Mouse (Mus musculus) erythroid progenitor cell, adult 5-6 weeks (primary cell): Measurements from ENCODE around the gene Wrnip1. TPM values are rescaled to one million over a fixed set of nuclear protein-coding genes. Genes with fewer than 3 reads are reported as not detected.
A peak's percentile ranks its signal among the peaks of the same experiment; 100 is the strongest.

ENCODE experiments used
- ATAC-seq: replicated peaks from 2 replicates; pipeline ENCODE4 v1.8.0; 2016; ENCODE audit warnings: moderate number of reproducible peaks, mild to moderate bottlenecking, moderate TSS enrichment, inconsistent platforms; ENCODE audit not compliant: poor library complexity, low FRiP score, severe bottlenecking
- total RNA-seq, 2 experiments: library from RNA; stranded (forward) in 1 of 2; stranded (reverse) in 1 of 2; fragments of 150-400 nt in 1 of 2; fragments of 186-747, 209-891 nt in 1 of 2; gene quantifications; 2 replicates each; pipeline versions ENCODE4 v1.2.3 to v1.2.4; 2015 to 2017; ENCODE audit warnings: low replicate concordance in 2 of 2

Wrnip1 gene
- total RNA-seq, 2 experiments from 2014 or later, result 17.2 to 27.5 TPM

DNA sequence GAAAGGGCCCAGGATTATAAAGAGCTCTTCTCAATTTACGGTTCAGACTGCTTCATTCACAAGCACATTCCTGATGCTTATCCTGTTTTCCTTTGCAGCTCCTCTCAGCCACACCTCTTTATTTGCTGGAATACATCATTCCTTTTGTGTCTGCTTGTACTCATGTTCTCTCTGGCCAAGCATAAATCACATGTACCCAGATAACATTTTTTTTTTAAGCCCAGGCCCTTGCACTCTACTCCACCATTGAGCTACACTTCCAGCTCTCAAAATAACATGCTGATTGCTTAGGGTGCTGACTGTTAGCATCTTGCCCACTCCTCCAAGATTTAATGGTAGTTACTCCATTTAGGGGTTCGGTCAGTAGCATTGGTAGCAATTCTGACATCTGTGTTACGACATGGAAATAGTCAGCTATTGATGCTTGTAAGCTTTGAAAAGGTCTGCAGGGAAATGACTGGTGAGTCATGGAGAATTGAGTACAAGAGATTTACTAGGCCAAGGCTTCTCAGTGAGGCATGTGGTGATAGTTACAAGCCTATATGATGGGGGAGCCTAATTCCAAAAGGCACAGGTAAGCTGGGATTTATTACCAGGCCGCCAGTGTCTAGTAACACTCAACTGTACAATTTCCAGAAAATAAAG lies 2.0 kb downstream of the Wrnip1 start:
- ATAC-seq, result no peak

DNA sequence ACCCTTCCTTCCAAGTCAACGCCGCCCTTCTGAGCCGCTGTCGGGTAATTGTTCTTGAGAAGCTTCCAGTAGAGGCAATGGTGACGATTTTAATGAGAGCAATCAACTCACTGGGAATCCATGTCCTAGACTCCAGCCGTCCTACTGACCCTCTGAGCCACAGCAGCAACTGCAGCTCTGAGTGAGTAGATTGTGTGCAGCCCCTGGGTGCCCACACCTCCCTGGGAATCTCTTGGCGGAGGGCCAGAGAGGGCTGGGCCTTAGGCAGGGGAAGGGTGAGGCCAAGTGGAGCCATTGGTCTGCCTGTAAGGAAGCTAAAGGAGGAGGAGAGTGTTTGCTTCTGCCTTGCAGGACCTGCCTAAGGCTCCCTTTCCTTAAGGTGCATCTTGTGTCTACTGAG lies 5.0 kb downstream of the Wrnip1 start:
- ATAC-seq, result no peak

DNA sequence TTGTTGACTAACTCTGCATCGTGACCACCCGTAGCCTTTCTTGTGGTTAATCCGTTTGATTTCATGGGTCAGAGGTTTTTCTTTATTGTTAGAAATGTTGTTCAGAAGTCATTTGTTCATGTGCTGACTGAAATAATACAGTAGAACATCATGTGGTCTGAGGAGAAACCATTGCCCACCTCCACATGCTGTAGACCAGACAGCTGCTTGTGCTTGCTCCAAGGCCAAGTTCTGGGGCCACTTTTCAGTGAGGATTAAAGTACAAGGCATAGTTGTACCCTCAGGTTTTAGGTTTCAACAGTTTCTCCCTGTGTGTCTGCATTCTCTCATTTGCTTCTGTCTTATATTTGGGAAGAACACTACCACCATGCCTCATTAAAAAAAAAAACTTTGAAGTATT lies 5.8 kb downstream of the Wrnip1 start:
- no peak for ATAC-seq

DNA sequence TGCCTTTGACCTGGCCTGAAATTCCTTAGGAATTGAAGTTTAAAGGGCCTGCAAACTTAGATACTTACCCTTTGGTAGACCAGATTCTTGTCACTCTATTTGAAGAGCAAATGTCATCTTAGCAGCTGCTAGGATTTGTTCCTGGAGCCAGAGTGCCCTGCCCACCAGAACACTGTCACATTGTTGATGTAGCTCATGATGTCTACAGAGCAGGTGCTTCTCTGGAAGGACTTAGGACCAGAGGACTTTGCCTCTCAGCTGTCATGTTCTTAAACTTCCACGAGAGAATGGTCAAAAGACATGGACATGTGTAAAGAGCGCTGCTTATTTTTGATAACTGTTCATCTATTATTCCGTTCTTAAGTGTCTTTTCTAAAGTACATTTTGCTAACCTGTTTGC lies 17.4 kb downstream of the Wrnip1 start:
- no peak for ATAC-seq

DNA sequence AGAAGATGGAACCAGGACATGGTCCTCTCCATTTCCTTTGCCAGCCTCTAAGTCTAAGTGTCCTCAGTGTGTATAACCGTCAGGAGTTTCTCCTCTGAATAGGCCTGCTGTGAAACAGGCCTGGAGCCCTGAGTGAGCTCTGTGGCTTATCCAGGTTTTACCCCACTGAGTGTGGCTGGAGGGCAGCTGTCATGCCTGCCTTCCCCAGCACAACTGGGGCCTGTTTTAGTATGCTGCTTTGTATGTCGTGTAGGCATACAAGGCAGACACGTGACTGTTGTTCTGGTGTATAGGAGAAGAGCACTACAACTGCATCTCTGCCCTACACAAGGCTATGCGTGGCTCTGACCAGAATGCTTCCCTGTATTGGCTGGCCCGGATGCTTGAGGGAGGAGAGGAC lies 18.1 kb downstream of the Wrnip1 start:
- no peak for ATAC-seq

DNA sequence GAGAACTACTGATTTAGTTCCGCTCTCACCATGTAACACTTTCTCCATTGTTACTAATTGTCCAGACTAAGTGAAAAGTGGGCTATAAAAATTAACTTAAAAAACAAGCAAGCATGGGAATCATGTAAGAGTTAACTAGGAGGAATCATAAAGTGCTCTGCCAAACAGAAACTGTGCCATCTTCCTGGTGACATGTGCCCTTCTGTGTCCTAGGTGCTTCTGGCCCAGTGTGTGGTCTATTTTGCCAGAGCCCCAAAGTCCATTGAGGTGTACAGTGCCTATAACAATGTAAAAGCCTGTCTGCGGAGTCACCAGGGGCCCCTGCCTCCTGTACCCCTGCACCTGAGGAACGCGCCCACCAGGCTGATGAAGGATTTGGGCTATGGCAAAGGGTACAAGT lies 19.8 kb downstream of the Wrnip1 start:
- no peak for ATAC-seq

DNA sequence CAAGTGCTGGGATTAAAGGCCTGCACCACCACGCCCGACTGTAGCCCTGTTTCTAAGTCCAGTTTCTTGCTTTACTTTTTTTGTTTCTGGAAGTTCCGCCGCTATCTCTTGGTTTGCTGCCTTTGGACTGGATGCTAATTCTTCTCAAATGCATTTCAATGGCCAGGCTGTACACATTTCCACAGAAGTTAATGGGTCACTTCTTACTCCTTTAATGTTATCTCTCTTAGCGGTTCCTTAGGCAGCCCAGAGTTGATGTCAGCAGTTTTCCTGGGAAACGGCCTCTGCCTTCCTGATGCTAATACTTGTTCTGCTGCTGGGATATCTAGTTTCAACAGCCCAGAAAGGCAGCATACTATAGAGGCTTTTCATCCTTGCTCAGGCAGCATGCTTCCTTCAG lies 21.3 kb downstream of the Wrnip1 start:
- ATAC-seq, result no peak

DNA sequence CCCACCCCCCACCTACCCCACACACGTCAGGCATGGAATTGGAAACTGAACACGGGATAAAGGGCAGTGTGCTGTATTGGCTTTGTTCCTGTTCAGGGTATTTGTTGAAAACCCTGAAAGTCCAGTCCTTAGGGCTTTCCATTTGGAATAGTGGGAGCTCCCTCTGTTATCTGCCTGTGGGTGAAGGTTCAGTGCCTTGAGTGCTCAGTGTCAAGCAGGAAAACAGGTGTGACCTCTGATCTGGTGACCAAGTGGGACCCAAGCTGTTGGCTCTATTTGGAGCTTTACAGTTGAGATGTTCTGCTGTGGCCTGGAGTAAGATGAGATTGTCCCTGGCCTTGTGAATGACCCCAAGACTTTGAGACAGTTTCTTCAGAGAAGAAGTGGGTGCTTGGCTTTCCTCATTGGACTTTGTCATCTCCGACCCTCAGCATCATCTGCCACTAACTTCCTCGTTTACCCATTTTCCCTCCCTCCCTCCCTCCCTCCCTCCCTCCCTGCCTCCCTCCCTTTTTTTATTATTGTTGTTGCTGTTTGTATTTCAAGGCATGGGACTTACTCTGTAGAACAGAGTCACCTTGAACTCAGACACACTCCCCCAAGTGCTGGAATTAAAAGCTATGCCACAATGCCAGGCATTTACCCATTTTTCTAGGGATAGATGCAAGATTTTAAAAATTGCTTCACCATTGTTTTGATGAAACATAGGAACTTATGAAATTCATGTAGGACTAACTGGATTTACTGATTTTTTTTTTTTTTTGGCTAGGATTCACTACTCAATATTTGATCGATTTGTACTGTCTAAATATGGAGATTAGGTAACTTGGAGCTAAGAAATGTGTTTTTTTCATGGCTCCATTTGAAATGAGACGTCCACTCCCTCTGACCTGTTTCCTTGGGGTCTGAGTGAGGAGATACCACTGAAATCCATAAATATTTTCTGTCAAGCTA lies 22.8 kb downstream of the Wrnip1 start:
- no peak for ATAC-seq

DNA sequence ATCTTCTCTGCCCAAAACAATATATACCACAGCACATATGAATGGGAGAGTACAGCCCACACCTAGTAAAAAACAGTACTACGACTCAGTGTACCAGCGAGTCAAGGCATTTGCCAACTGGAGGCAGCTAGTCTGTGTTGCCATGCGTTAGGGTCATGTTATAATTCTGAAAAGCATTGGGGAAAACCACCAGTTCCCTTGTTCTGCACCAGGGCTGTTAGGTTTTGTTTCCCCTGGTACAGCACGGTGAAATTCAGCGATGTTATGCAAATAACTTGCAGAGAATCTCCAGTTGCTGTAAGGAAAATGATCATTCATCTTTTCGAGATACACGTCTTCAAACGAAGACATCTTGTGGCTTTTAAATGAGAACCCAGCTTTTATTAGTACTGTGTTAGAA lies 23.7 kb downstream of the Wrnip1 start:
- no peak for ATAC-seq

DNA sequence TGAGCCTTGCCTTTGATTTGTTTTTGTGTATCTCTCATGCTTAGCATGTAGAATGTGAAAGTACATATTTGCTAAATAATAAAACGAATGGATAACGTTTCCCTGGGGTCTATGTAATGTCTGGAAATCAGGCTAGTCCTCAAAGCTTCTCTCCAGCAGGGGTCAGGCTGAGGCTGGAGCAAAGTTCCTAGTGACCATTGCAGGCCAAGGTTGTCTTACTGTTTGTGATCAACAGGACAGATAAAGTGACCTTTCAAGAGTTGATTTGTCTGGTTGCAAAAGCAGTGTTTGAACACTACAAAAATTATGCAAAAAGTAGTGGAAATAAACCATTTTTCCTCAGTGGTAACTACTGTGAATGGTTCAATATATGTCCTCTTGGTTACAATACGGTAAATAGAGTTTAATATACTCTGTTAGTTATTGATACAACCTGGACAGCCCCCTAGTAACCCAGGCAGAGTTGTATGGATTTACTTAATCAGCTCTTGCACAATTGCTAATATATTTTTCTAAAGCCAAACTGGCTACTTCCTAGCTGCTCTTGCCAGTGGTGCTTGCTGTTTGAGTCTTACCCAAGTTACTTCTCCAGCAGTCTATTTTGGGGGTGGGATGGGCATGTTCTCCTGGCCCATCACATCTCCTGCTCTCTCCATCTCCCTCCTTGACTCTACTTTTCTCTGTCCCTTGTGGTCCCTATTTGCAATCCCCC lies 25.4 kb downstream of the Wrnip1 start:
- no peak for ATAC-seq

DNA sequence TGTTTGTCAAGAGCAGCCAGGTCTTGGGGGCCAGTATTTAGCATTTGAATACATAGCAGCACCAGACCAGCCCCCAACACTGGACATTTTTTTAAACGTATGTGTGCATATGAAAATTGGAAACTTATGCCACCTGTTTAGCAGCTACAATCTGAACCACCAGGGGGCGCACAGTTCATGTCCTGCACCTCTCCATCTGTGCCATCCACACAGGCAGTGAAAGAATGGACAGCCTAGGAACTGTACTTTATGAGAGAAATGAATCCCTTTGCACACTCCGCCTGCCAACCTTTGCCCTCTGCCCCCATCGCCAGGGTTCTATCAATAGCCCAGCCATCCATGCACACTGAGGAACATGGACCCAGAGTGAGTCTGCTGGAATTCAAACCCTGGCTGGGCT lies 26.1 kb downstream of the Wrnip1 start:
- peak; percentile 75; the same call in 1 of the 2 replicates for ATAC-seq

DNA sequence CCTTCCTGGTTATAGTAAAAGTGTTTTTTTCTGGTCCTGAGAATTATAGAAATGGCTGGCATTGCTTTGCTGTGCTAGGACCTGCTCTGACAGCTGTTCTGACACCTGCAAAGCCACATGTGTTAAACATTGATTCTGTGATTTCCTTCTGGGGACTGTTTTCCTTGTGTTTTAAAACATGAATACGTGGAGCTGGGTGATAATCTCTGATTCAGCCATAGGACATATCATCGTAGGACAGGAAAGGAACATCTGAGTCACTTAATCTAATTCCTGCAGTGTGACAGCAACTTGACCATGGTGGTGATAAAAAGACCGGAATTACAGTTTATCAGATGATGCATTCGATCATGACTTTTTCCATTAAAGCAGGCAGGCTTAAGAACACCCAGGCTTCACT lies 27.0 kb downstream of the Wrnip1 start:
- no peak for ATAC-seq

DNA sequence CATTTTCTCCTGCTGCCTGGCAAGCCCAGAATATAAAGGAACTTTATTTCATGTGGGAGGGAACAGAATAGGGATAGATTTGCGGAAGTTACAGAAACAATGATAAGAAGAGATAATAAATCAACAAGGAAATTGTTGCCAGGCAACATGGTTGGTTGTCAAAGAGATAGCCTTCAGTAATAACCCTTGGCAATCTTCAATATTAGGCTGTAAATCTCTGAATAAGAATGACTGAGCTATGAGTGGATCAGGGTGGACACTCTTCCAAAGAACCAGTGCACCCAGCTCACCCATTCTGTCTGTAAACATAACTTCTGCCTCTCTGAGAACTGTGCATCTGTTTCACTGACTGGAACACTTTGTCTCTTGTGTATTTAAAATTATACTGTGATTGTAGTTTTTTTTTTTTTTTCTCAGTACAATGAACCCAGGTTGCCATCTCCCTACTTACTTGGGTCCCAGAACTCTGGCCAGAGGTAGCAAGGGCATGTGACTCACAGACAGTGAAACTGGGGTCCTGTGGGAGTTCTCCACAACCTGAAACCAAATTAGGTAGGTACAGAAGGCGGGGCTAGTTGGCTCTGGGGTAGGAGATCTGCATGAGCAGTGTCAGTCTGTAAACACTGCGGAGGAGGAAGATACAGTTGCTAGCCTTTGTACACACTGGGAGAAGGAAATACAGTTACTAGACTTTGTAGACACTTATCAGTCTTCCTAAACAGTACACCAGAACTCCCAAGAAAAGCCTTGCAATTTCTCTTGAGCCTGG lies 29.9 kb downstream of the Wrnip1 start:
- no peak for ATAC-seq

DNA sequence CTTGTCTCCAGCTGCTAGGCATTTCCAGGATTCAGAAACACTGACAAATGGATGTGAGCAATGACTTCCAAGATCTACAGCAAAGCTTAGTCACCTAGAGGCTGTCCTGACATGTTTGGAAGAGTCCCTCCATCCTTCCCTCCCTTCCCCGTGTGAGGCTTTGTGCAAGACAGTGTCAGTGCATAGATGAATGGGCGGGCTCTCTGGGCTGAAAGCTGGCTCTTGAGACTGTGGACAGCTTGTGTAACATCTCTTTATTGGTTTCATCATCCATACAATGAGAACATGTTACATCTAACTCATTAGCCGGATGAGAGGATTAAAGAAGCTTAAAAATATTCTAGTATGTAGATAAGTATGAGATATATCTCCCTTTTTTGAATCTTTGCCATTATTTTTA lies 30.9 kb downstream of the Wrnip1 start:
- ATAC-seq, result no peak

DNA sequence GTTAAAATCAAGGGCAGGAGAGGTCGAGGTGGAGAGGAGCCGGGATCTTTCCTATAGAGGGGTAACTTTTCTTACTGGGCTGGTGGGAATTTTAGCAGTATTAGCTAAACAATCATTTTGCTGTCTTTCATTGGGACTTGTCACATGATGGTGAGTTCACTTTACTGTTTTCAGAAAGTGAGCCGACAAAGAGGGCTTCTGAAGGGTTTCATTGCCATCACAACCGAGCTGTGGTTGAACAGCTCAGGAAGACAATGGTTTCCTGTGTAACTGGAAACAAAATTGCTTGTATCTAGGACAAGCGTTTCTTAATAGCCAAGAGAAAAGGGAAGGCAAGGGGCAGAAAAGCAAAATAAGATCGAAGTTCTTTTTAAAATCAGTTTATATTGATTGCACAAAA lies 31.4 kb downstream of the Wrnip1 start:
- ATAC-seq, result no peak

DNA sequence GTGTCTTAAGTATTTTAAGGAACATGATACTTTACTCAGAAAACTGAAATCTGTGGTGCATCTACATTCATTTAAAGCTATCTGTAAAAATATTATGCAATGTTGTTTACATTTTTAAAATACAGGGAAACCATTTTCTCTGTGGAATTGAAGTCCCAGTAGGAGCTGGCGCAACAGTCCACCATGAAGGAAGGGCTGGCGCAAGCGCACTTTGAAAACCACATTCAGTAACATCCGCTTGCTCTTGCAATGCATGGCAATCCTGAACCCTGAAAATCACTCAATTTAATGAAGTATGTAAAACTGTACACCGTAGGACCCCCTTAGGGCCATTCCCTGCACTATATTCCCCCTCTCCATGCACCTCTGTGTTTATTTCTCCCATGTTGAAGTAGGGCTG lies 32.7 kb downstream of the Wrnip1 start:
- no peak for ATAC-seq

DNA sequence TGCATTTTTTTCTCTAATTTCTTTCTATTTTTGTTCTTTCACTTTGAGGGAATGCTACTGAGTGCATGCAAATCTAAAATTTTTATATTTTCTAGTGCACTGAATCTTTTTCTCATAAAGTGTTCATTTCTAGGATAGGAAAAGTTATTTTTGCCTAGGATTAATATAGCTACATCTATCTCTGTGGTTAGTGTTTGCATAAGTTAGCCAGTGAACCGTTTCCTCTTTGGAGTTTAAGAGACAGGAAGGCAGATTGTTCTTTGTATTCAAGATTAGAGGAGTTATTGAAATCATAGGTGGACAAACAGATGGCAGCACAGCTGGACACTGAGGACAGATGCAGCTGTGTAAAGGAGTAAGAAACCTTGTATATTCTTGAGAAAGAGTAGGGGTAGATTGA lies 37.5 kb downstream of the Wrnip1 start:
- ATAC-seq, result no peak

DNA sequence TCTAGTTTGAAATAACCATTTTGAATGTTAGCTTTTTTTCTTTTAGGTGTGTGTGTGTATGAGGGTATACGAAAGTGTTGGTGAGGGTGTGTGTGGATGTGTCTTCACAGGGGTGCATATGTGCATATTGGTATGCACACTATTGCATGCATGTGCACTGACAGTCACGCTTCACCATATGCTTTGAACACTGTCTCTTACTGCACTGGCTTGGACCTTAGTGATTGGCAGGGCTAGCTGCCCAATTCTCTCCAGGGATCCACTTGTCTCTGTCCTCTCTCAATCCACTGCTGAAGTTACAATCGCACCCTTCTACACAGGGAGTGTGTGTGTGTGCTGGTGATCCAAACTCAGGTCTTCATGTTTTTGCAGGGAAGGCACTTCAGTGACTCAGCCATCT lies 39.5 kb downstream of the Wrnip1 start:
- no peak for ATAC-seq

DNA sequence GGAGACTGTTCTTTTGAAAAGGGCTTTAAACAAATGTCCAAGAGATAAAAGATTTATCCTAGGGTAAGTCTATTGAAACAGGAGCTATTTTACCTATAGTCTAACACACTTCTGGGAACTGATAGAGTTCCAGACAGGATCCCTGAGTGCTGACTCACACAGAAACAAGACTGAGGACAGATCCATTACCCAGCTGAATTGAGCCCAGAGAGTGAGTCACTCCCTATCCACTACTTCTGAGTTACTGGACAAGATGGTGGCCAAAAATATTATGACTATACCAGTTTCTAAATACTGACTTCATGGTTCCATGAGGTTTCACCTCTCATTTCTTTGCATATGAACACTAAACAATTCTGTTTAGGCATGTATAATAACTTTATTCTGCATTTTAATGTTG lies 44.4 kb downstream of the Wrnip1 start:
- ATAC-seq, result no peak

DNA sequence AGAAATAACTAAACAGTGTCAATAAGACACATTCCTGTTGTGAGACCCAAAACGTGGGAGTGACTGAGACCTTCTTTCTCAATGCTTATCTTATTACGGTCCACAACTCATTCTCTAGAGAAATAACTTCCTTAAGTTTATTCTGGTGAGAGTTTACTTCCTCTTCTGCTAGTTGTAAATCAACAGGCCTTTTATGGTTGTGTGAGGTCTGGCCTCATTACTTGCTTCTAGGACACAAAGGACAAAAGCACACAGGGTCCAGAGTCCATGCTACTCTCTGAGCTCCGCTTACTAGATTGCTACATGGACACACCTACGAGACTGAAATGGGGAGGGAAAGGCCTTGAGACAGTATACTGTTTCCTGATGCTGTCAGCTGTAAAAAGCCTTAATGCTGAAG lies 47.3 kb downstream of the Wrnip1 start:
- ATAC-seq, result no peak
